Mouse (Mus musculus) bone marrow, adult 2 months (tissue): ENCODE measurements around the gene Cmpk2.

Source experiments
- CTCF ChIP-seq: fragments of 200-500 bp; IDR thresholded peaks from 2 replicates; pipeline ENCODE4 v1.5.1; 2011; ENCODE audit warnings: low read length, control low read depth; ENCODE audit not compliant: control insufficient read depth, insufficient read depth
- POLR2A ChIP-seq: fragments of 200-500 bp; IDR thresholded peaks from 2 replicates; pipeline ENCODE4 v1.6.1; 2011; ENCODE audit warnings: low read depth, mild to moderate bottlenecking, control low read depth, low read length, borderline replicate concordance; ENCODE audit not compliant: control insufficient read depth

DNA sequence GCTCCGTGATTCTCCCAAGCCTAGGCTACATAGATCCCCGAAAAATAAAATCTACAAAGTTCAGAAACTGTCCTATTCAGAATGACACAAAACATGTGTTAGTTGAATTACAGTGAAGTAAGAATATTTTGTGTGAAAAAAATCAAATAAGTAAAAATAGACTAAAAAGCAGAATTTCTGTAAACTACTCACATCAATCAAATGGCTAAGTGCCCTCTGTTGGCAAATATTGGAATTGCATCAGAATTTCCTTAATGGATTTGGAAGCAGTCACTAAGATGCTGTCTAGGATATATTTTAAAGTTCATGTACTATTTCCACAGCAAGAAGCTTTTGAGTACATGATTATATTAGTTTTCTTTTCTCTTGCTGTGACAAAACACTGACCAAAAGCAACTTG is 44.2 kb upstream of the Cmpk2 start:
- TF ChIP-seq CTCF (no peak), POLR2A (no peak)
